Mouse (Mus musculus) embryo, embryonic 10.5 days (tissue): Measurements from ENCODE around the gene Rtn2.

ENCODE experiments used
- DNase-seq: peaks from one replicate; pipeline ENCODE4 v3.0.0-alpha.2; 2015; ENCODE audit warnings: low spot score

Gene Rtn2

GRCm38 (mm10) chr7:19344237-19344847, 61.9 kb downstream of the Rtn2 start, which contains the start of gene Ercc1:
Gene Ercc1, plus strand, starts transcription at chr7:19344778.
- no peak for DNase-seq

- DNase-seq, result peak; percentile 99
Measured at GRCm38 (mm10) chr7:19344938-19345471, 62.6 kb downstream of the Rtn2 start.
